Mouse (Mus musculus) midbrain, embryonic 10.5 days (tissue): ENCODE measurements around the gene Ghrhr. TPM values are rescaled to one million over a fixed set of nuclear protein-coding genes. Genes with fewer than 3 reads are reported as not detected.
A peak's percentile ranks its signal among the peaks of the same experiment; 100 is the strongest.

ENCODE experiments used
- DNase-seq: peaks from one replicate; pipeline ENCODE4 v3.0.0-alpha.2; 2017; ENCODE audit warnings: low spot score
- H3K27ac ChIP-seq: fragments of 300-500 bp; sonication (generic); replicated peaks from 2 replicates; pipeline ENCODE4 v1.5.1; 2016; ENCODE audit warnings: mild to moderate bottlenecking
- H3K27me3 ChIP-seq: fragments of 300-500 bp; sonication (generic); 2 replicates; pipeline ENCODE4 v1.6.1; 2016; ENCODE audit warnings: low read depth, mild to moderate bottlenecking; ENCODE audit not compliant: poor library complexity, severe bottlenecking
- H3K36me3 ChIP-seq: fragments of 300-500 bp; sonication (generic); 2 replicates; pipeline ENCODE4 v1.6.1; 2016; ENCODE audit warnings: mild to moderate bottlenecking, moderate library complexity
- H3K4me1 ChIP-seq: fragments of 300-500 bp; sonication (generic); 2 replicates; pipeline ENCODE4 v1.6.1; 2016
- H3K4me3 ChIP-seq: fragments of 300-500 bp; sonication (generic); 2 replicates; pipeline ENCODE4 v1.5.1; 2016; ENCODE audit warnings: mild to moderate bottlenecking, moderate library complexity
- H3K9me3 ChIP-seq: fragments of 300-500 bp; sonication (generic); replicated peaks from 2 replicates; pipeline ENCODE4 v1.6.1; 2016; ENCODE audit warnings: mild to moderate bottlenecking
- WGBS: fragments of 180-500 bp; shearing (Covaris S2); methylation state at CpG from one replicate; pipeline ENCODE4 v1.1.7; 2016; 5-methylcytosine and 5-hydroxymethylcytosine counted together
- polyA plus RNA-seq: library from polyadenylated mRNA; unstranded; fragments of >200 nt; fragmentation: Nextera tagmentation; extraction: Ambion mirVana; gene quantifications from 2 replicates; pipeline ENCODE4 v1.2.1, GENCODE M21; 2016

Ghrhr gene
- polyA plus RNA-seq, 1 experiment from 2014 or later, result not detected

DNA sequence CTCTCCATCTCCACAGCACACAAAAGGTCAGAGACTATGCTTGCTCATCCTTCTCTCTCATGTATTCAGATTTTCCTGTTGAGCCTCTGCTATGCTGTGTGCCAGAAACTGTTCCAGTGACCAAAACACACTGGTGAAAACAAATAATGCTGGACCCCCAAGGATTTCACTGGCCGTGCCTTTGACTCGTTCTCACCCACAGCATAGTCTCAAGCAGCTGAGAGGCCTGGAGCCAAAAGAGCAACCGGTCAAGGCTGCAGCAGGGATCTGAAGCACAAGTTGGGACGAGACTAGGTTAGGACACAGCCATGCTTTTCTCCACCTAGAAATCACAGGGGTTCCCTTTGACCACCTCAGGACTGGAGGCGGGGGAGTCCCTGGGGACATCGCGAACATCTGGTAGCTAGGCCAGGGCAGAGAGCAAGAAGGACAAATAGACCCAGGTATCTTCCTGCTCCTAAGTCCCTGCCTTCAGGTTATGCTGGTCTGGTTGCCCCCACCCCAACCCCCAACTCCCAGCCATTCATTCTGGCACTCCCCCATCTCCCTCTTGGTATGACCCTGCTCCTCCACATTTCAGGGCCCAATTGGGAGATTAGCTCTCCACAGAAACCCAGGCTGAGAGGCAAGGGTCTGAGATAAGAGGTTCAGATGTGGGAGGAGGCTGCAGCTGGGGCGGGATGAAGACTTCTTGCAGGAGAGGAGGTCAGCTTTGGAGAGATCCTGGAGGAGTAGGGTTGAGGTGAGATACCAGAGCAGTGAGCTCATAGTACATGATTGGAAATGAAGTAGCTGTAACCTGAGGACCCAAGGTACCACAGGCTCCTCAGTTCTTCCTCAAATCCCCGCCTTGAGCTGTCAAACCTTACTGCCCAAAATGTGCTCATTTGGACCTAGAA lies 27.6 kb downstream of the Ghrhr start:
- WGBS, result 77% methylated on average over 9 of the region's 9 CpGs
- Histone ChIP-seq H3K4me1 (peaks cover 21% of the 10 kb centered on the region), H3K27me3 (no peaks in the 10 kb centered on the region), H3K27ac (peak overlapping the region; percentile 38; the same call in 1 of the 2 replicates), H3K9me3 (no peaks in the 10 kb centered on the region), H3K4me3 (no peak overlapping the region), H3K36me3 (no peaks in the 10 kb centered on the region)
- DNase-seq, result no peak

DNA sequence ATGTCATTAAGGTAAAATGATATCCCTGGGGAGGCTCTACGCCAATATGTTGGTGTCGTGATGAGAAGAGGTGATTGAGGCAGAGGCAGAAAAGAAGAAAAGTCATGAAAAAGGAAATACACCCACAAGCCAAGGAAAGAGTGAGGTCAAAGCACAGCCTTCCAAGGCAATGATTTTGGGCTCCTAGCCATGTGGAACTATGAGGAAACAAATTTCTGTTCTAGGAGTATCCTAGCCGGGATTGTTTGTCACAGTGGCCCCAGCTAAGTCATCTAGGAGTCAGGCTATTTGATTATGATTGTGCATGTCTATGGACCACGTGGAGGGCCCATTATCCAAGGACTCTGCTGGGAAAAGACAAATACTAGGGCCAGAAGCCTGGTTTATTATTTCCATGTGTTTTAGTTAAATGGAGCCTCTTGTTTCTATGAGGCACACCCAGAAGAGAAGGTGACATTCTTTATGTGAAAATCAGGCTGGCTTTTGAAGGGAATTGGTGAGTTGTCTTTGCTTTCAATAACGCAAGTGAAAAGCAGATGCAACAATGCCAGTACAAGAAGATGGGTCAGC lies 28.4 kb downstream of the Ghrhr start:
- Histone ChIP-seq H3K27me3 (no peaks in the 10 kb centered on the region), H3K27ac (no peak overlapping the region), H3K36me3 (no peaks in the 10 kb centered on the region), H3K4me1 (peaks cover 26% of the 10 kb centered on the region), H3K4me3 (no peak overlapping the region), H3K9me3 (no peaks in the 10 kb centered on the region)
- WGBS, result 83% methylated on average over 5 of the region's 5 CpGs
- DNase-seq, result no peak

DNA sequence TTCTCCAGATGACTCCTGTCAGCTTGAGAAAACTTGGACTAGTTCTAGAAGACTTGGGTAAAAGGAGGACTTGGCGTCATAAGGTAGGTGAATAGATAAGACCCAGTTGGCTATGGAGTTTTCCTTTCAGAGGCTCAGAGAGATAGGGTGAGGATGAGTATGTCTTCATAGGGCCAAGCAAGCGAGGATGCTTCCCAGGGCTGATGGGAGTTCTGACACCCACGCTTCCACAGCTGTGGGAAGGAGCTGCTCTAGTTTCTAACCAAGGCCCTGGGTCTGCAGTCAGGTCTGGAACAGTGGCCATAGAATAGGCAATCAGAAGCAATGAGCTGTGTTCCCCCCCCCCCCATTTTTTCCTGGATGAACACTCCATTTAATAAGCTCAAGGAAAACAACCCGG lies 31.2 kb downstream of the Ghrhr start:
- DNase-seq, result no peak
- Histone ChIP-seq H3K4me3 (no peak overlapping the region), H3K27me3 (no peaks in the 10 kb centered on the region), H3K9me3 (no peaks in the 10 kb centered on the region), H3K36me3 (no peaks in the 10 kb centered on the region), H3K27ac (no peak overlapping the region), H3K4me1 (peaks cover 23% of the 10 kb centered on the region)
- WGBS, result 93% methylated on average over 4 of the region's 4 CpGs

DNA sequence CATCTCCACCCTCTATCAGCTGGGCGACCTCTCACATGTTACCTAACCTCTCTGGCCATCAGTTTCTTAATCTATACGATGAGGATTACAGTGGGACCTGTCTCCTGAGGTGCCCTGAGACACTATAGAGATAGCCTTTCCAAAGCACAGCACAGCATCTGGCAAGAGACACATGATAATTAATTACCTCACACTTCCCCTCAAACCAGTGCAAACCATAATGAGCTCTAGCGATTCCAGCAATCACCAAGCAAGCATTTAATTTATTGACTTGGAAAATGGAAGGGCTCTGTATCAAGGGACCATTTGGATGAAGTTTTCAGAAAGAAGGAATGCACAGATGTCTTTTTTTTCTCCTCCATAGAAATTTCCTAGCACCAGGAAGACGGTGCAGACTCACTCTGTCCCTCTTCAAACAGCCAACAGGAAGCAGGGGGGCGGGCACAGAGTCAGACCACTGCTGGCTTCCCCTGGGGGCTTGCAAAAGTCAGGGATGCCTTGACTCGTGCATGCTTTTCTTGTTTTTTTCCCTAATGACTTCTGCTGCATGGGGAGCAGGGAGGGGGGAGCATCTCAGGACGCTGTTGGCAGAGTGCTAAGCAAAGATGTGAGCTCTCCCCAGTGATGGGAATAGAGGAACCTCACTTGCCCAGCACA lies 34.2 kb downstream of the Ghrhr start:
- no peak overlapping the region for H3K27ac ChIP-seq
- no peaks in the 10 kb centered on the region for H3K36me3 ChIP-seq
- peaks cover 15% of the 10 kb centered on the region for H3K4me1 ChIP-seq
- no peaks in the 10 kb centered on the region for H3K27me3 ChIP-seq
- no peak for DNase-seq
- H3K4me3 ChIP-seq, result no peak overlapping the region
- 70% methylated on average over 7 of the region's 7 CpGs for WGBS
- no peaks in the 10 kb centered on the region for H3K9me3 ChIP-seq

DNA sequence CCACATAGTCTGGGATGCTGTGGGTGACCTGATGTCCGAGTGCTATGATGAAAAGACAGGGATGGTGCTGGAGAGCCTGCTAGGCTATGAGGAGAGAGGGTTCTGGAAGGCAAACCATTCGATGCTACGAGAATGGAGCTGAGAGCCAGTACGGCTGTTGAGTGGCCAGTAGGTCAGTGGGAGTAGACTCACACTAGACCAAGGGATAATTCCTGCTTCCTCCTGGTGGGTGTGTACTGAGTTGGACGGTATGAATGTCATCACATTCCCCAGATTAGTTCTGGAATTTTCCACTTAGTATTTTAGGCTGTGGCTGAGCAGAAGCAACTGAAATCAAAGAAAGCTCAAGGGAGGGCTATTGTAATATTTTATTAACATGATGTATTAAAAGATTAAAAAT lies 34.9 kb downstream of the Ghrhr start:
- DNase-seq, result no peak
- 87% methylated on average over 5 of the region's 5 CpGs for WGBS

DNA sequence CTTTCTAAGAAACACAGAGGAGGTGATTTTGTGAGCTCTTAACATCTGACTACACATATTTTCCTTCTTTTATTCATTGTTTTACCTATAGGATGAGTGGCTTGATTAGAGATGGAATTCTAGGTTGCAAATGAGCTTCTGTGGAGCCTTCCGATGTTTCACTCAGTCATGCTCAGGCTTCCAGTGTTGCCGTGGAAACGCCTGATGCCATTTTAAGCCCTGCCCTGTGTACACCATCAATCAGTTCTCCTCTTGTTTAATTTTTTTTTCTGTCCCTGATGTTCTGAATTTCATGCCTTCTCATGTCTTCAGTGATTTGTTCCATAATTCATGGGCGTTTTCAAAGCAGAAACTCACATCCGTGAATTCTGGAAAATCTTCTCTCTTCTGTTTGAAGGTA lies 40.1 kb downstream of the Ghrhr start:
- no peaks in the 10 kb centered on the region for H3K36me3 ChIP-seq
- H3K27me3 ChIP-seq, result peaks cover 12% of the 10 kb centered on the region; the same call in 1 of the 2 replicates
- no peak overlapping the region for H3K27ac ChIP-seq
- H3K4me3 ChIP-seq, result no peak overlapping the region
- H3K9me3 ChIP-seq, result no peaks in the 10 kb centered on the region
- DNase-seq, result peak; percentile 38
- WGBS, result 64% methylated on average over 5 of the region's 5 CpGs
- peaks cover 38% of the 10 kb centered on the region for H3K4me1 ChIP-seq

More for the DNA sequence above, 34.9 kb downstream of the Ghrhr start:
- Histone ChIP-seq H3K9me3 (no peaks in the 10 kb centered on the region), H3K36me3 (no peaks in the 10 kb centered on the region), H3K4me3 (no peak overlapping the region), H3K27ac (no peak overlapping the region), H3K4me1 (peaks cover 22% of the 10 kb centered on the region), H3K27me3 (no peaks in the 10 kb centered on the region)

DNA sequence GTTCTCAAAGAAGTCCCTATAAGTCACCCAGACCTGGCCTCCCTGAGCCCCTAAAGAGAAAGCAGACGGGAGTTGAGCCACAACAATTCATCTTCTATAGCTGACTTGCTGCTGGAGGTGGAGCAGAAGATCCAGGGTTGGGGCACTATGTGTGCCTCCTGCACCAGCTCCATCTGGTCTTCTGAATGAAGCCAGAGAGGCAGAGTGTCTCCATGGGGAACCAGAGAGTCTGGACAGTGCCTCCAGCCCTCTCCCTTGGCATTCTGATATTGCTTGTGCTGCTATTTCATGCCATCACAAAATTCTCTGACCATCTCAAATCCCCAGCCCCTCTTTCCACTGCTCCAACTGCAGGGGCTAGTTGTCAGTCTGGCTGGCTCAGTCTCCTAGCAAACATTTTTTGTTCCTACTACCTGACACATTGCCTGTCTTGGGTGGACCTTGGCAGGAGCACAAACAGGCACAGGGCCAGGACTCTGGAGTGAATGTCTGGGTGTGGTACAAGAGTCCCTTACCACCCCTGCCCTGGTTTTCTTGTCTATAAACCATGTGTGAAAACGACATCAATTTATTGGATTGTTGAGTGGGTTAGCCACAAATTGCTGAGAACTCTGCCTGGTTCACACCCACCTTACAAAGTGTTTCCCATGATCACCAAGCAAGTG lies 42.8 kb downstream of the Ghrhr start:
- Histone ChIP-seq H3K4me1 (peaks cover 53% of the 10 kb centered on the region), H3K36me3 (no peaks in the 10 kb centered on the region), H3K27ac (0 out of 2 replicates have a peak overlapping the region, but pooled peaks have one; percentile 82), H3K27me3 (peaks cover 26% of the 10 kb centered on the region), H3K4me3 (no peak overlapping the region), H3K9me3 (no peaks in the 10 kb centered on the region)
- DNase-seq, result no peak
- WGBS, result 69% methylated on average over 2 of the region's 2 CpGs

DNA sequence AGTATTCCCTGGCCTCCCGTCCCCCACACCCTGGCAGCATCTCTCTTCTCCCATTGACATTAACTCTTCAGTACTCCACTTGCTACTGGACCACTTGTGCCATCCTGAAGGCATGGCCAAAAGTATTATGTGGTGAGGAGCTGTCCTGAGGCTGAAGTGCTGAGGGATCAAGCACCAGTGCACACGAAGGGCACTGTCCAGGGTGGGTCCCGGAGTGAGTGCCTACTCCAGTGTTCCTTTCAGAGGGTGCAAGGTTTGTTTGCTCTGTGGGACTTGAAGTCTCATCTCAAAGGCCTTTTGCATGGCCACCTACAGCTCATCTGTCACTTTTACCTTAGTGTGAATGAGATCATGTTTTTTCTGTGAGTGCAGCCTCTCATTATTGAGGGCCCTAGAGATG lies 44.3 kb downstream of the Ghrhr start:
- no peak for DNase-seq
- peaks cover 26% of the 10 kb centered on the region for H3K27me3 ChIP-seq
- H3K4me1 ChIP-seq, result peaks cover 53% of the 10 kb centered on the region
- H3K4me3 ChIP-seq, result no peak overlapping the region
- H3K36me3 ChIP-seq, result no peaks in the 10 kb centered on the region
- peak overlapping the region; percentile 82 for H3K27ac ChIP-seq
- no peaks in the 10 kb centered on the region for H3K9me3 ChIP-seq
- WGBS, result 74% methylated on average over 3 of the region's 3 CpGs

DNA sequence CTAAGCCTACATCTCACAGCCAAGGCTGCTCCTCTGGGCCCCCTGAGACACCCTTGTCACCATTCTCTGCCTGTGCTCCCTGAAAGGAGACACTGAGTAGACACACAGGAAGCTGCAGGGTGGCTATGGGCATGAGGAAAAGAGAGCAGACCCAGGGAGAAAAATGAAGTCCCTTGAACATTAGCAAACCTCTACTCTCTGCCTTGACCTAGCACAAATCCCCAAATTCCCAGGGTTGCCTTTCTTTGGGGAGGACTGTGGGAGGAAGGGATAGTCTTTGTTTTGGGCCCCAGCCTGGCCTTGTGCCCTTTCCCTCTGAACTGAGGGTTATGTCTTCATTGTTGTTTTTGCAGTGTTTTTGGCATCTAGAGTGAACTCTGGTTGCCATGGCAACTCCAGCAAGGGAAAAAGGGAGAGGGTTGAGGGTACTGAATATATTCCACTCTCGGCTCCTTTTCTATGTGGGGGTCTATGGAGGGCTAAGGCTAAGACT lies 44.8 kb downstream of the Ghrhr start:
- peaks cover 26% of the 10 kb centered on the region for H3K27me3 ChIP-seq
- DNase-seq, result peak; percentile 74
- no peaks in the 10 kb centered on the region for H3K9me3 ChIP-seq
- H3K36me3 ChIP-seq, result no peaks in the 10 kb centered on the region
- H3K4me1 ChIP-seq, result peaks cover 48% of the 10 kb centered on the region
- WGBS, result 14% methylated on average over 1 of the region's 1 CpGs
- H3K4me3 ChIP-seq, result no peak overlapping the region
- peak overlapping the region; percentile 82 for H3K27ac ChIP-seq

DNA sequence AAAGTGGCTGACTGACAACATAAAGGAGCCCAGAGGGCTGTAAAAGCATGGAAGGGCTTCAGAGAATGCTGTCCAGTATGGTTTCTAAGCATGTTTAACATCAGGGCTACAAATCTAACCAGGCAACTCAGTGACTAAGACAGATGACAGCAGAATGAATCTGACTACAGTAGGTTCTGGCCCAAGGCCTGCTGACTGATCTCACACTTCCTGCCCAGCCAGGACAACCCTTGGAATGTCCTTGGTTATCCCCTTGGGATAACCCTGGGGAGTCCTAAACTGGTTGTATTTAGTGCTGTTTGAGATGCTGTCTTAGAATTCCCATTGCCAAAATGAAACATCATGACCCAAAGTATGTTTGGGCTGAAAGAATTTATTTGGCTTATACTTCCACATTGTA lies 56.0 kb downstream of the Ghrhr start:
- no peaks in the 10 kb centered on the region for H3K27me3 ChIP-seq
- no peak for DNase-seq
- no peak overlapping the region for H3K27ac ChIP-seq
- H3K9me3 ChIP-seq, result no peaks in the 10 kb centered on the region
- H3K4me3 ChIP-seq, result no peak overlapping the region
- peaks cover 37% of the 10 kb centered on the region for H3K4me1 ChIP-seq
- H3K36me3 ChIP-seq, result no peaks in the 10 kb centered on the region

DNA sequence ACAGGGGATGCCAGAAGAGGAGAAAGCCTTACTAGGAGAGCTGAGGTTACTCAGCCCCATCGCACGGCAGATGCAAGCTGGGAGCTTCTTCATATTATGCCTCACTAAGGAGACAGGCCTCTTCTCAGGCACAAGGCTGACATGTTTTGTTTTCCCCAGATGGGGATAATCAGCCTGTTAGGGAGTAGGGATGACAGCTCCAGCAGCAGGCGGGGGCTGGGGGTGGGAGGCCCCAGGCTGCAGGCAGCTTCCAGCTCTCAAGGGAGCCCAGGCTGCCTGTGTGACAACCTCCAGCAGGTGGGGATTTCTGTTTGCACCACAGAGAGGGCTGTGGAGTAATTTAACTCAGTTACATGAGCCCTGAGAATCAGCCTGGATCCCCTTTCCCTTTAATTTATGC lies 58.3 kb downstream of the Ghrhr start:
- Histone ChIP-seq H3K4me1 (peaks cover 46% of the 10 kb centered on the region), H3K27me3 (no peaks in the 10 kb centered on the region), H3K9me3 (no peaks in the 10 kb centered on the region), H3K4me3 (no peak overlapping the region), H3K27ac (peak overlapping the region; percentile 84), H3K36me3 (no peaks in the 10 kb centered on the region)
- WGBS, result 25% methylated on average over 3 of the region's 3 CpGs
- DNase-seq, result peak; percentile 45

DNA sequence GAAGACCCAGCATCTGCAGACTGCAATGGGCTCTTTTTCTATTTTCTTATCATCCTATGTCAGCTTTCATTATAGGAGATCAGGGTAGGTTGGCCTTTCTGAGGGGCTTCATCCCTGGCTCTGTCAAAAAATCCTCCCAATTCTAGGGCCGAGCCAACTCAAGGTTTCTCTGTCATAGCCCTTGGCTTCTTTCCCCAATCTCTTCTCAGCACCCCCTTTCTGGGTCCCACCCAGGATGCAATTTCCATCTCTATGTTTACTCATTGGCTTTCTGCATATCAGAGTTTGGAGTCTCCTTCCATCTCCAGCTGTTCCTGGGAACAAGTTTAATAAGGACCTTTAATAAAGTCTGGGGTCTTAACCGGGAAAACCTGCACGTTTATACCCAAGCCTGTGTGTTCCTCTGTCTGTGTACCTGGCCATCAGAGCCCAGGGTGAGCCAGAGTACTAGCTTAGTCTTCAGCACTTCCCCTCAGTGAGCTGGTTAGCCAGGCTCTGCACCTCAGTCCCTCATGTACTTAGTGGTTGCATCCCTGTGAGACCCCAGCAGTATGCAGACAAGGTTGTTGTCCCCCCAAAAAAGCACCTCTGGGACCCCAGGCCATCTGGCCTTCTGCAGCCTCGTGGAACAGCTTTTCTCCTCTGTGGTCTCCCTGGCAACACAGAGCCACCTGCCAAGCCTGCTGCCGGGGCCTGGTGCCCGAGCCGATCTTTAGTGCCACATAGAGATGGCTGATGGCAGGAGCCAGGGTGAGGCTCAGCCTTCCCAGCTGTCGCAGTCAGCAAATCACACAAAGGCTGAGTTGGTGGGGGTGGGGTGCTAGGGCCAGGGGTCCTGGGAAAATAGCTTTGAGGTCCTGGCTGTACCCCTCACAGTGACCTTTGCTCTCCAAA lies 59.4 kb downstream of the Ghrhr start:
- DNase-seq, result peak; percentile 62
- H3K4me1 ChIP-seq, result peaks cover 46% of the 10 kb centered on the region
- peak overlapping the region; percentile 84 for H3K27ac ChIP-seq
- 57% methylated on average over 8 of the region's 8 CpGs for WGBS
- no peaks in the 10 kb centered on the region for H3K36me3 ChIP-seq
- H3K9me3 ChIP-seq, result no peaks in the 10 kb centered on the region
- H3K27me3 ChIP-seq, result no peaks in the 10 kb centered on the region
- no peak overlapping the region for H3K4me3 ChIP-seq
